Mouse (Mus musculus) layer of hippocampus, adult 2 months (tissue): ENCODE measurements around the gene Mettl25. TPM values are rescaled to one million over a fixed set of nuclear protein-coding genes. Genes with fewer than 3 reads are reported as not detected.
A peak's percentile ranks its signal among the peaks of the same experiment; 100 is the strongest.

ENCODE experiments used
- DNase-seq, 2 experiments: peaks; one replicate each; pipeline ENCODE4 v3.0.0; 2022; ENCODE audit warnings: low spot score in 2 of 2
- H3K27ac ChIP-seq: fragments of 200-600 bp; 2 replicates; pipeline ENCODE4 v1.8.1; 2022
- H3K4me3 ChIP-seq: fragments of 200-600 bp; 2 replicates; pipeline ENCODE4 v1.8.1; 2022; ENCODE audit warnings: mild to moderate bottlenecking
- CTCF ChIP-seq: fragments of 200-600 bp; conservative IDR thresholded peaks from 2 replicates; pipeline ENCODE4 v1.8.1; 2022; ENCODE audit warnings: antibody characterized with exemption, mild to moderate bottlenecking, moderate library complexity
- total RNA-seq, 2 experiments: library from RNA; stranded (reverse); gene quantifications; 2 replicates each; pipeline ENCODE4 v1.2.3; 2021

Gene Mettl25
- total RNA-seq, 2 experiments from 2014 or later = 6.1 to 6.9 TPM

DNA sequence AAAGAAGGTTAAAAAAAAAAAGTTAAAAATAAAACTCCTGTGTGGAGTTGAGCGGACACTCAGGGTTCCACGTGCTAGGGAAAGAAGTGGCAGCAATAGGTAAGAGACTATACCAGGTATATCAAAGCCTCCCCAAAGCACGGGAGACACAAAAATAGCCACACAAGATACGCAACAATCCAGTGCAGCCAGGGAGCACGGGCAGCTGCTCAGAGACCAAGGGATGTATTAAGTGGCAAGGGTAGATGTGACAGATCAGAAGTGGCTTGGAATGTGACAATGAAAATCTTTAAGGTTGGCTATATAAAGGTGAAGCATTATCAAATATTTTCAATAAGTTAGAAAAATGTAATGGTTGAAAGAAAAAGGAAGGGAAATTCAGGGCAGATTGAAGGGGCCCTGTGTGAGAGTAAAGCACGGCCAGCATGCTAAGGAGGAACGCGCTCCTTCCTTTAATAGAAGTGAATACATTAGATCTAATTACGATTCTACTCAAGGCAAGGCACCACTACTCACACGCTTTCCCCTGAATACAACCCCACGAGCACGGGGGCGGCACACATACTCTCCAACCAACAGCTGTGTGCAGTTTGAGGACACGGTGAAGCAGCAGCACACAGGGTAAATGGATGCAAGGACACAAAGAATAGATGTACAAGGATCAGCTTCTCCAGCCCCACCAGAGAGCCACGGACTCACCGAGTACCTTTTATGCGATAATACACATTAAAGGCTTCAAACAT lies 52.3 kb downstream of the Mettl25 start:
- H3K4me3 ChIP-seq = no peak overlapping the region
- H3K27ac ChIP-seq = peak overlapping the region; percentile 76
- TF ChIP-seq CTCF = no peak
- peak; percentile 16 to 46 for DNase-seq

DNA sequence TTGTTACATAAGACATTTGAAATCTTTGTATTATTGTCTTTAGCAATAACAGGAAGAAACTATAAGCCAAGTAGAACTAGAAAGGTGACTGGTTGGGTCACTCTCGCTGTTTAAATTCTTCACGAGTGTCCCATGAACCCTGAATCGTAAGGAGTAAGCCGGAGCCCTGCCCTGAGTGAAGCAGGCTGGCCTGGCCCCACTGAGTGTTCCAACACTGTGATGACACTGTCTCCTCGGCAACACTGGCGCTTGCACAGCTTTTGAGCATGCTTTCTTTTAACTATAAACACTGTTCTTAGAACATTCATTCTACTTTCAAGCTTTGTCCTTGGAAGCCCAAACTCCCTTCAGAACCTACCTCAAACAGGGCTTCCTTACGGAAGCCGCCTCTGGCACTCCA lies 57.4 kb downstream of the Mettl25 start:
- TF ChIP-seq CTCF = no peak
- H3K27ac ChIP-seq = peak overlapping the region; percentile 39; the same call in 1 of the 2 replicates
- DNase-seq = peak; percentile 15 to 16
- no peak overlapping the region for H3K4me3 ChIP-seq

DNA sequence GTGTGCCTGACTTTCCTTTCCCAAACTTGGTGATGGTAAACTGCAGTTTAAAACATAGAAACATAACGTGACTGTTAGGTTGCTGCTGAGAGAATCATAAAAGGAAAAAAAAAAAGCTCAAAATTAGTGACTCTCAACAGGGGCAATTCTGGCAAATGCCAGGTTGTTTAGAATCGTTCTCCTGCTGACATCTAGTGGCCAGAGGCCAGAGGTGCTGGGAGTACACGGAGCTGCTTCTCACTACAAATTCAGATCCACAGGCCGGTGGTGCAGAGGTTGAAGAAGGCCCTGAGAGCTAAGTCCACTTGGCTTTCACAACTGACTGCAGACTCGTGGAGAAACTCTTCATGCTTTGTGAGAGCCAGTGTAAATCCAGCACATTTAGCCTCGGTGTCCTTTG lies 66.8 kb downstream of the Mettl25 start:
- peak; percentile 96 for TF ChIP-seq CTCF
- peak; percentile 70 to 72 for DNase-seq
- Histone ChIP-seq H3K27ac (no peak overlapping the region), H3K4me3 (no peak overlapping the region)

DNA sequence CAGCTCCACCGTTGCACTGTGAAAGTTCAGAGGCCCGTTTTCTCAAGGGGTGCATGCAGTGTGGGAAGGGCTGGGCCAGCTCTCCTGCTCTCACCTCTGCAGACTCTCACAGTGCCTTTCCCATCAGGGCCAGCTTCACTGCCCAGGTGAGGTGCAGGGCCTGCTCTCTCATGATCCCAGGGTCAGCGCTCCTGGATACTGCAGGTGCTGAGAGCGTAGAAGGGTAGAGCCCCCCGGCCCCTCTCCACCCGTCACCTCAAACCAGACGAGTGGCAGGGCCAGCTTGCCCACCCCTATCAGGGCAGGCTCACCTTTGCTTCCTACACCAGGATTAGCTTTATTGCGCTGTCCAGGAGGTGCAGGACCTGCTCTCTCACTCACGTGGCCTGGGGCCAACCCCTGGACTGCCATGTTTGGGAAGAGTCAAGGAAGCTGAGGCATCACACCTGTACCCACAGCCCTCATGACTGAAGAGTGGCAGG lies 68.3 kb downstream of the Mettl25 start:
- no peak overlapping the region for H3K27ac ChIP-seq
- no peak for DNase-seq
- TF ChIP-seq CTCF = no peak
- no peak overlapping the region for H3K4me3 ChIP-seq

DNA sequence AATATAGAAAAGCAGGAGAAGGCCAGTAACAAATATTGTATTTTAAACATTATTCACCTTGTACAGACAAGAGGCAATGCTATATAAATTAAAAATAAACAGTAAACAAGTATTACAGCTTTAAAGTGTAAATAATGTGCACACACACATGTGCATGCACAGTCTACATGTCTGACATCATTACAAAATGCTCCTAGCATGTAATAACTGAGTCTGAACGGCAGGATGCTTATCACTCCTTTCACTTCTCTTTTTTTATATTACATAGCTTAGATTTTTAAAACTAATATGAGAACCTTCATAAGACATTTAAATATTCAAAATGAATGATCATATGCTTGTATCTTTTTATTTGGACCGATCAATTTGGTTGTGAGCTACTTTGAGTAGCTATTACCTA lies 77.2 kb downstream of the Mettl25 start:
- DNase-seq = no peak
- no peak overlapping the region for H3K27ac ChIP-seq
- TF ChIP-seq CTCF = no peak

DNA sequence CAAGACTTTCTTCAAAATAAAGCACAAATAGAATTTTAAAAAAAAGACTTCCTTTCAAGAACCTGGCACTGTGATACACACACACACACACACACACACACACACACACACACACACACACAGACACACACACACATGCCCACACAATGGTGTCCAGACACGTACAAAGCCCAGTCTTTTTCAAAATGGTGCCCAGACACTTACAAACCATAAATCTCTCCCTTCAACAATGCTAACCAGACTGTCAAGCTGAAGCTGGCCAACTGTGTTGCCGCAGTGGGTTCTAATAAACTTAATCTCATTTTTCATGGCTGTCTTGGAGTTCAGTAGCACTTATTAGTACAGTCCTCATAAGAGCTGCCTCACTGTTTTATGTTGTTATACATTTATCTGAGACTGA lies 80.7 kb downstream of the Mettl25 start:
- Histone ChIP-seq H3K4me3 (no peak overlapping the region), H3K27ac (no peak overlapping the region)
- DNase-seq = no peak
- no peak for TF ChIP-seq CTCF

More for the DNA sequence above, 77.2 kb downstream of the Mettl25 start:
- H3K4me3 ChIP-seq = no peak overlapping the region

DNA sequence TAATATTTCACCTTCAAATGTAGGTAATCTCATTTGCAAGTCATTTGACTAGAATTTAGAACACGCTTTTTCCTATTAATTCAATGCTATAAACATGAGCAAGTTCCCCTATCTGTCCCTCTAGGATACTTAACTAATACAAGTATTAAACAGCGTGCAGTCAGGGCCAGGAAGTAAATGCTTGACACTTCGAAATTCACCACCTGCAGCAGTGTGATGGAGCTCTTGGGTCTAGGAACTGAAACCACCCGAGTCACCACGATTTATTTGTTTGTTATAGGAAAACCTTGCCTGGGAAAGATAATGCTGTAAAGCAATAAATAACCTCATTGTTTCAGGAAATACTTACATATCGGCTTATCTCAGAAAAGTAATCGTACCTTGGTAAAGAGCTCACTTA lies 81.1 kb downstream of the Mettl25 start:
- no peak for DNase-seq
- Histone ChIP-seq H3K4me3 (no peak overlapping the region), H3K27ac (no peak overlapping the region)
- no peak for TF ChIP-seq CTCF

DNA sequence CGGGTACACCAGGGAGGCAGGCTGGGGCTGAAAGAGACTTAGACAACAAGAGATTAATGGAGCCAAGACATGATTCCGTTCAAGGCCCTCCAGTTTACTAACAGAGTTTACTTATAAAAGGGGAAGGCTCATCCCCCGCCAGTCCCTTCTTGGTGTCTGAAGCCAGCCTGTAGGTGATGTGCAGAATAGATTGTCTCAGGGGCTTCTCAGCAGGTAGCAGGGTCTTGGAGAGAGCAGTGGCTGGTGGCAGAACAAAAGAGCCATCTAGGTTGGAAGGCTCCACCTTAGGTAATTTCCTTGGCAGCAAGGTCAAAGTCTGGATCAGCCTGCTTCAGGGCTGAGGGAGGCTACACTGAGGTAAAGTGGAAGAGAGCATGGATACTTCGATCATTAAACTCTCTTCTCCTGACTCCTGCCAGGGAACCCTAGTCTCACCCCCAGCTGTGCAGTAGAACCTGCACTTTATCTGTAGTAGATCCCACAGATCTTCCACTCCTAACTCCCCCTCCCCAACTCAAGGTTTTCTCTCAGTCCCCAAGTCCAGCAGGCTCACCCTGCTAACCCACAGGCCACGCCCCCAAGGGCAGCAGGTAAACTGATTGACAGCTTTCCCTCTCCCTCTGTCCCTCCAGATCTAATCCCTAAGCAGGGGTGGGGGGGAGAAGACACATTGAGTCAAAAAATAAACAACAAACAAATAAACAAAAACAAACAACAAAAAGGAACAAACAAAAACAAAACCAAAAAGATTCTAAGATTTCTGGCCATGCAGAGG lies 87.2 kb downstream of the Mettl25 start:
- no peak for TF ChIP-seq CTCF
- no peak for DNase-seq
- Histone ChIP-seq H3K4me3 (no peak overlapping the region), H3K27ac (no peak overlapping the region)

DNA sequence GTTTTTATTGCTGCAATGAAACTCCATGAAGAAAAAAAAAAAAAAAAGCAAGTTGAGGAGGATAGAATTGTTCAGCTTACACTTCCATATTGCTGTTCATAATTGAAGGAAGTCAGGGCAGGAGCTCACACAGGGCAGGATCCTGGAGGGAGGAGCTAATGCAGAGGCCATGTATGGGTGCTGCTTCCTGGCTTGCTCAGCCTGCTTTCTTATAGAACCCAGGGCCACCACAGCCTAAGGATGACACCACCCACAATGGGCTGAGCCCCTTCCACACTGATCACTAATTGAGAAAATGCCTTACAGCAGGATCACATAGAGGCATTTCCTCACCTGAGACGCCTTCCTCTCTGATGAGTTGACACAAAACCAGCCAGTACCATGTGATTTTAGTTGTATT lies 95.2 kb downstream of the Mettl25 start:
- DNase-seq = no peak
- Histone ChIP-seq H3K27ac (no peak overlapping the region), H3K4me3 (no peak overlapping the region)
- TF ChIP-seq CTCF = no peak

DNA sequence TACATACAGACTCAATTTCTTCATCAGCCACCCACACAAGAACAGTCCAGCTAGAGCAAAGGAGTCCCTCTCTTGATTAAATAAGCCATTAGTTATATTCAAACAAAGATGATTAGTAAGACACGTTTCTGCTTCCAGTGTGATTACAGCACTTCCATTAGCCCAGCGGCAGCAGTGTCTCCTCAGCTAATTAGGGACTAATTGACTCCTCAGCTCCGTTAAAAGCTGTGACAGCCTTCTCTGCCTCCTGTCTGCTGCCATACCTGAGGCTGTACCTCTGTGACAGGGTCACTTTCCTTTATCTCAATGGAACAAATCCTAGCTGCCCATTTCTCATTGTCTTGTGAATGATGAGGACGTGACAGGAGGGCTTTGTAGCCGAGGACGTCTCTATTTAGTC lies 99.4 kb downstream of the Mettl25 start:
- Histone ChIP-seq H3K4me3 (no peak overlapping the region), H3K27ac (no peak overlapping the region)
- DNase-seq = no peak
- no peak for TF ChIP-seq CTCF

DNA sequence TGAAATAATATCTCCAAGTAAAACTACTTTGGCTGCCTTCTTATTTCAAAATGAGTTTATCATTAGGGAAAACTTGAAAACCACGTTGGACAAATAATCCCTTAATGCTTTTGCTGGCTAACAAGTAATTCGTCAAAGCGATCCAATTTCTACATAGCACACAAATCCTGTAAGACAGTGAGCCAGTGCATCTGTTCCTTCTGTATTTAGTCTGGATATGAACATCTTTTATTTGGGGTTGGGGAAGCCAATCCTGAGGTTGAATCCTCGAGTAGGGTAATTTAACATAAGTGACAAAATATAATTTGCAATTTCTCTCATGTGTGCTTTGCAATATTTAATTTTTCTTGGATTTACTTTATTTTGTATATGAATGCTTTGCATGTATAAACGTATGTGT lies 102.2 kb downstream of the Mettl25 start:
- no peak for TF ChIP-seq CTCF
- H3K27ac ChIP-seq = no peak overlapping the region
- no peak overlapping the region for H3K4me3 ChIP-seq
- DNase-seq = no peak

DNA sequence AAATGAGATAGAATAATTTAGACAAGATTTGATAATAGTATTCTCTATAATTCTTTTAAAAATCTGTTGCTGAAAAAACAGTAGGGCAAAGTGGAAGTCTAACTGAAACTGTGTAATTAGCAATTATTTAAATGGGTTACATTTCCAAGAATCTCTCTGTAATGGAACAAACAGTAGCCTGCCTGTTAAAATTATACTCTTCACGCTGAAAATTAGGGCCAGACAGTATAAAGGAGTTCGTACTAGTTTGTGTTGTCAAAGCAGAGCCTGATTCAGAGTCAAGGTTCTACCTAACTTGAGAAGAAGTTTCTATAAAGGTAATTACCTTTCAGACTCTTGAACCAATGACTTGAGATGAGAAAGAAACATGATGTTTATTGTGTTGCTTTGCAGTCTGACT lies 113.4 kb downstream of the Mettl25 start:
- TF ChIP-seq CTCF = no peak
- no peak for DNase-seq
- Histone ChIP-seq H3K4me3 (no peak overlapping the region), H3K27ac (no peak overlapping the region)

DNA sequence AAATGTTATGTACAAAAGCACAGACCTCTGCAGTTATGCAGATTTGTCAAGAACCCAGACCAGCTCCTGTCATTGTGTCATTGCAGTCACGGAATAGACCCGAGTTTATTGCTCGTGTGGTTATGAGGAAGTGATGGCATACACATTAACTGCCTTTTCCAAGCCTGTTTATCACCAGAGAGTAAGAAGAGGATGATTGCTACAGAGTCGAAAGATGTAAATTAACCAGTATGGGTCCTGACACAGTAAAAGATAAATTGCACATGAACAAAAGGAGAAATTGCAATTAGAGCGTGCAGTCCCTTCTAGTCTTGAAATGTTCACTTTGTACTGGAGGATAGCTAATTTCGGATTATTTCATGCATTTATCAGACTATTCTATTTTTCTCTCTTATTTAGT lies 113.8 kb downstream of the Mettl25 start:
- no peak overlapping the region for H3K4me3 ChIP-seq
- no peak for TF ChIP-seq CTCF
- no peak for DNase-seq
- H3K27ac ChIP-seq = no peak overlapping the region

DNA sequence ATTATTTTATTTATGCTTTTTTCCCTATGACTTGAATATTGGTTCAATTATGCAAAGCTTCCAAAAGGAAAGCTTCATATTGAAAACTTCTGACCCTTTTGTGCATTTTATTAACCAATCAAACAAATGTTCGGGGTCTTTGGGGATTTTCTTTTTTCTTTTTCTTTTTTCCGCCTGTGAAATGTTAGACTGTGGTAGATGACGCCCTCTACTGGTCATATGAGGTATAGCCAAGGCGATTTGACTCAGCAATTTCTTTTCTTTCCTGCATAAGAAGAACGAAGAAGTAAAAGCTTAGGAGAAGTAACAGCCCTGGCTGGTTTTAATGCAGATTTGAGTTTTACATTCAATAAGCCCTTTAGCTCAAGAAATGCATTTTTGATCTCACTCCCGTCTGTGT lies 126.3 kb downstream of the Mettl25 start:
- TF ChIP-seq CTCF = peak; percentile 99
- H3K27ac ChIP-seq = no peak overlapping the region
- DNase-seq = peak in 1 of 2 experiments; percentile 26
- no peak overlapping the region for H3K4me3 ChIP-seq
